Mouse (Mus musculus): ENCODE measurements around the gene B2m.

- TF ChIP-seq CTCF (IDR thresholded peaks at IDR 0.05; ENCODE audit: low read depth) (no peak), EP300 (optimal IDR thresholded peaks at IDR 0.05) (no peak)
Measured at GRCm38 (mm10) chr2:122140815-122141214, 6.7 kb upstream of the B2m start.
